Mouse (Mus musculus) embryo, embryonic 10 days (tissue): ENCODE results near the gene Hck.
A peak's percentile ranks its signal among the peaks of the same experiment; 100 is the strongest.

Experiments
- DNase-seq: peaks from one replicate; pipeline ENCODE4 v3.0.0-alpha.2; 2015; ENCODE audit warnings: low spot score

Gene Hck

DNA sequence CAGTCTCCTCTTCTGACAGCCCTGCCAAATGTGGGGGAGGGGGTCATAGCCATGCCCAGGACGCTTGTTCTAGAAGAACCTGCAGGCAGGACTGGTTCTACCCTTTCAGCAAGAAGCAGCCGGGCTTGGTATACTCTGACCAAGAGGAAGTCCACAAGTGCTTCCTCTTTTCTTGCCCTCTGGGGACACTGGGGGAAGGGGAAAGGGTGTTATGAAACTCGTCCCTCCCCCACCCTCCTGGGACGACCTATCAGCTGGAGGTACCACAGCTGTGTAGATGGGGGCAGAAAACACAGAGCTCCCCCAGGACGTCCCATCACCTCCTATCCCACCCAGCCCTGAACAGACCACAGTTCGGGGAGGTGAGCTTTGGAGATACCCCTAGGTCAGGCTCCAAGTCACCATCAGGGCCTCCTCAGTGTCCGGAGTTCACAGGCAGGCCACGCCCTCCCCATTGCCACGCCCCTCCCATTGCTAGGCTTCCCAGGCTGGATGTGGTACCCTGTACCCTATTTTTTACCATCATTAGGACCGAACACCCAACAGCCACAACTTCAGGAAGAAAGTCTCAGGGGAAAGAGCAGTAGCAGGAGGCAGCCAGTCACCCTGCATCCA lies 17.6 kb upstream of the Hck start:
- DNase-seq, result no peak

DNA sequence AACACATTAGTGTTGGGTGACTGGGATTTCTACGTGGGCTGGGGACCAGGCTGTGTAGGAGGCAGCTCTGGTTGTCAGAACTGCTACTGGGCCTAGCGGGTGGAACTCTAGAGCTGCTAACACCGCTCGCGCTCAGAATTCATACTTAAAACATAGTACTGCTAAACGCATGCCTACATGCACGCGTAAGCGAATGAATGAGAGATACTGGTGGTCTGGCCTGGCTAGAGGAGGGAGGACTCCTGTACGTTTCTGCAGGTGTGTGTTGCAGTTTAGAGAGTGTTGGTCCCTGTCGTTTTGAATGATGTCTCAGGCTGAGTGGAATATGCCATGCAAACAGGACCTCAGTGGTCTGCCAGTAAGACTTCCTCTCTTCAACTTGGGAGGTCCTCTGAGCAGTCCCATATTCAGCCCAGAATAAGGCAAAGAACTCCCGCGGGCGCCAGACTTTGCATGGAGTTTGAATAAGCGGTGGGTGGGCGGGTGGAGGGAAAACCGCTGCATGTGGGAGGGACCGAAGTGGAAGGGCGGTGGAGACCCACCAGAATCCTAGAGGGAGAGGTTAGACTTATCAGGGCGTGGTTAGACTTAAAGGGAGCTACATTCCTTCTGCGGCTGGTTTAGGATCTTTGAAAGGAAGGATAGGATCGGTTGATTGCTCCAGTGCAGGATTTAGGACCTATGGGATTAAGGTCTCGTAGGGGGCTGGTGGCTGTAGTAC lies 1.1 kb upstream of the Hck start:
- no peak for DNase-seq

DNA sequence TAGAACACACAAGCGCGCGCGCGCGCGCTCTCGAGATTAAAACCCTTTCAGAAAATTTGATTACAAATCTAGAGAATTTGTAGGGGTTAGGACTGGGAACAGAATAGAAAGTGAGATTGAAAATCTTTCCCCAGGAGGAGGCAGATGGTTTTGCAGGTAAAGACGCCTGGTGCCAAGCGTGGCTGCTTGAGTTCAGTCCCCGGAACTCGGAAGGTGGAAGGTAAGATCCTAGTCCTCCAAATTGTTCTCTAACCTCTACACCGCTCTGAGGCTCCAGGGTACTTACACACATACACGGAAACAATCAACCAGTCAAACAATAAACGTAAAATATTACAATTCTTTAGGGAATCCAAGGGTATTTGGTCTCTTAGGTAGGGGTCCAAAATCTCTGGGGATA lies 466 bp upstream of the Hck start:
- DNase-seq, result no peak

DNA sequence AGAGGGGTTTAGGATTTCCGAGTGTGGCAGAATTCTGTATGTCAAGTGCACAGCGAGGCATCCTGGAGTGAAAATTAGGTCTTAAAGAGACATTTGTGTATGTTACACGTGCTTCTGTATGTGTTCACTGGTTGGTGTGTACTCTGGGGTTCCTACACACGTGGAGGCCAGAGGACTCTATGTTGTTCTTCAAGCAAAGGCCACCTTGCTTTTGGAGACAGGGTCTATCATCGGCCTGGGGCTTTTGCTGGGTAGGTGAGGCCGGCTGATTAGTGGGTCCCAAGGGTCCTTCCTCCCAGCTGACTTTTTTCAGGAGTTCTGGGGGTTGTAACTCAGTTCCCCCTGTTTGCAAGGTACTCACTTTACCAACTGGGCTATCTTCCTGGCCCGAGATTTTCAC lies 1.3 kb downstream of the Hck start:
- DNase-seq, result no peak

DNA sequence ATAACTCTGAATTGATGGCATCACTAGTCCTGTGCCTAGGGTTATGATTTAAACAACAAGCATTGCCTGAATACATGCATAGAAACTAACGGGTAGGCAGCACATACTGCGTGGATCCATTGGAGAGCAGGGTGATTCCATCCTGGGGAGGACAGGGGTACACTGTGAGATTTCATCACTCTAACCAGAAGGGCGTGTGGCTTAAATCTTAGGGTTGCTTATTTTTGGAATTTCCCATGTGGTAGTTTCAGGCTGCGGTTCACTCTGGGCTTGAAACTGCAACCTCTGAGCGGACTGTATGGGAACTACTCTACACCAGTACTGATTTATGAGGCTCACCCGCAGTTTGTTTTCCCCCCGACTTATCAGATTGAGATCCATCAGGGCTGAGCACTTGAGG lies 3.0 kb downstream of the Hck start:
- DNase-seq, result no peak

DNA sequence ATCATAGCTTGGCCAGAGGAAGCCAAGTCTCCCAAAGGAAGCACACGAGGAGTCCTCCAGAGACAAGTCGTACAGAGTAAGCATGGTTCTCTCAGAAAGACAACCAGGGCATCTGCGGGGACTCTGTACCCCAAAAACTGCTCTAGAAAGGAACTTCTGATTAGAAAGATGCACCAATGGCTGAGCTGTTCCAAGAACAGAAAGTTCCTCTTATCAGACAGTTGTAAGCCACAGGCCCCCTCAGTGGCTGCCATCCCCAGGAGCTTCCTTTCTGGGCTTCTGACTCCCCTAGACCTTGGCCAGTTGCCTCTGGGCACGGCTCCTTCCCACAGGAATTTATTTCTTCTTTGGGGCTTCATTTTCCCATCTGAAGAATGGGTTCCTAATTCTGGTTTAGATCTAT lies 7.4 kb downstream of the Hck start:
- no peak for DNase-seq

DNA sequence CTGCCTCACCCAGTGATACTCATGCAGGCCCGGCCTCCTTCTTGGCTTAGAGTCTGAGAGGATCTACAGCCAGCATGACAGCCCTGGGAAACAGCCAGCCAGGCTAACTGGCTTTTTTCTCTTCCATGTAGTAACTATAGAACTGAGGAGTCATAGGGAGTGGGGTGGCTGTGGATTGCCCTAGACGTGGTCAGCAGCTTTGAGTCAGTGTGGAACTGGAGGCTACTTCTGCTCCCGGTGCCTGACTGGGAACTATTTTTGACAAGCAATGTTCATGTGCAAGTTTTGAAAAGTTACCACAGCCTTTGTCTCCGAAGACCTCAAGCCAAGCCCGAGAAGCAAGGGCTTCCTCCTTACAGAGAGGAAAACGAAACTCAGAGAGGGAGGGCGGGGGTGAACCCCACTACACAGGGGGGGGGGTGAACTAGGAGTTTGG lies 8.8 kb downstream of the Hck start:
- DNase-seq, result no peak

DNA sequence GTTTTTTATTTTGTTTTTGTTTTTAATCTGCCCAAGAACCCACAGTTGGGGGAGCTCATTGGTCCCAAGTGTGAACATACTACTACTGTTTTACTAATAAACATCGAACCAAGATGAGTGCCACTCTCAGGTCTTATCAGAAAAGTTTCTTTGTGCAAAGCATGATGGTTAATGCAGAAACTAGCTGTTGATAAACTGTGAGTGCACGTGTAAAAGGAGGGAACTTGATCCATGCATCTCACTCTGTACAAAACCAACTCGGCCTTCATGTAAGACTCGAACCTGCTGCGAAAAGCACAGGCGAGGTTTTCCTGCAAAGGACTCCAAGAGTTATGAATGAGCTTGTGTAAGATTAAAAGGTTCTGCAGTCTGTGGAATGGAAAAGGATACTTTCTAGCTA lies 11.2 kb downstream of the Hck start:
- DNase-seq, result no peak

DNA sequence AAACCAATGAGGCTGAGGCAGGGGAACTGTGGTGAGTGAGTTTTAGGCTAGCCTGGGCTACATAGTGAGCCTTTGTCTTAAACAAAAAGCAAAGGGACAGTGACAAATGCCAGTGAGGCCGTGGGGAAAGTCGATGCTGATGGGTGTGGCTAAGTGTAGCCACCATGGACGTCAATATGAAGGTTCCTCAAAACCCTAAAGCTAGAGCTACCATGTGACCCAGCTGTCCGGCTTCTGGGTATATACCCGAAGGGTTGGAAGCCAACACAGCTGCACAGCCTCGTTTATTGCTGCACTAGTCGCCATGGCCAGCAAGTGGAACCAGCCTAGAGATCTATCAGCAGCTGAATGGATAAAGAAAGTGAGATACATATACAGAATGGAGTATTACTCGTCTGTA lies 11.9 kb downstream of the Hck start:
- no peak for DNase-seq

DNA sequence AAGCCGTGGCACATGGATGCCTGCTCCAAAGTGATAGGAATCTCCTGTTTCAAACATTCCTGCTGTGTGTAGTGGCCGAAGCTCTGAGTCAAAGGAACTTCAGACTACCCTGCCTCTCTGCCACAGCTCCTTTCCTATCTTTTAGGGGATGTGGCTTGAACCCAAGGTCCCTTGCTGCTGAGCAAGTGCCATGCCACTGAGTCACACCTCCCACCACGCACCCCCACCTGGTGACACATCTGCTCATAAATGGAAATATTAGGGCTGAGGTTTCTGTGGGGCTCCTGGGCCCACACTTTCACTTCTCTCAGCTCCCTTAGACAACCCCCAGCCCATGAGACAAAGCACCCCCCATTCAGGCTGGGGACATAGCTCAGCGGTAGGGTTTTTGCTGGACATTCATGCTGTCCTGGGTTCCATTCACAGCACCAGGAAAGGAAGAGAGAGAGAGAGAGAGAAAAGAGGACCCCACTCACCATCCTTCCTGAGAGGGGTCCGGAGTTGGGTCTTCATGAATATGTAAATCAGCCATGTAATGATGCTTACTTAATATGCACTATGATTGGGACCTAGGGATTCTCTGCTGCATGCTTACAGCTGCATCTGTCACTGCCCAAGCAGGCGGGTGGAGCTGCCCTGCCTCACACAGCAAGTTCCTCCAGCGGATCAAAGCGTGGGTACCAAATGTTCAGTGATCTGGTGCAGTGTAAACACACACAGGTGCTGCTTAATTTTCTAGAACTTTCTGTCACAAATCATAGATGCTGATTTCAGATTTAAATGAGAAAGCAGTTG lies 13.8 kb downstream of the Hck start:
- no peak for DNase-seq

DNA sequence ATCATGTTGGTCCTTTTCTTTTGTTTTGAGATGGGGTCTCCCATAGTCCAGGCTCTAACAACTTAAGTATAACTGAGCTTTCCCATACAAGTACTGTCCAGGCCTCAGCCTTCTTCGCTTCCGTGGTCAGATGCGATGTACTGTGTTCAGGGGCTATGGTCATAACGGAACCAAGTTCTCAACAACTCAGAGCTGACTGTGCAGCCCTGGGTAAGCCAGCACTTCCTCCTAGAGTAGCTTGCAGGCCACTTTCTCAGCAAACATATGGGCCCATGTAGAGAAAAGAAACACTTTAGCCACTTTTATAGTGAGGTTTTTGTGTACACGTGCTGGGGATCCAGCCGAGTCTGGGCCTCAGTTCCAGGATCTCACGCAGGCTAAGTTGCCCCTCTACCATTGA lies 14.4 kb downstream of the Hck start:
- no peak for DNase-seq

DNA sequence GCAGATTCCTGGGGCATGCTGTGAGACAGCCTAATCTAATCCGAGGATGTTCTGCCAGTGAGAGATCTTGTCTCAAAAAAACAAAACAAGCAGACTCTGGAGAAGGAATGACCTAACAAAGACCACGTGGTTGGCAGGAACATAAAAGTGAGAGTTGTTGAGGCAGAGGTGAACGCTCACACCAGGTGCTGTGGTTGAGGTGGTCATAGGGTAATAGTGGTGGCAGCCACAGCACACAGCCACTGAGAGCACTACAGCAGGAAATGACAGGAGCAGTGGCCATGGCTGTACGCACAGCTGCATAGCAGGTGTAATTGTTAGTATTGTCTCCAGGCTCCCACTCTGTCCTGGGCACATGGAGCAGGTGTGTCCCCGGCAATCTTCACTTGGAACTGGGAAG lies 17.6 kb downstream of the Hck start:
- no peak for DNase-seq

DNA sequence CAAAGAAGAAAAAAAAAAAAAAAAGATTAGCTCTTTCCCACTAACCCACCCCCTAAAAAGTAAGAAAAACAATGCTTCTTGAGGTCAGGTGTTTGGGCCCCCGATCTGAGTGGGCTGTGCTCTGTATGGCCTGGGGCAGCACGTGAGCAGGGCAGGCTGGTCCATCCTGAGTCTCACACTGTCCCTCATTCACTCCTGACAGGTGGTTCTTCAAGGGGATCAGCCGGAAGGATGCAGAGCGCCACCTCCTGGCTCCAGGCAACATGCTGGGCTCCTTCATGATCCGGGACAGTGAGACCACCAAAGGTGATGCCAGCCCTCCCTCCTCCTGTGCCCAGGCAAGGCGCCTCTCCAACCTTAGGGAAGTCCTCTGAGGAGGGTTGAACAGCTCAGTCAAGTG lies 22.8 kb downstream of the Hck start:
- DNase-seq, result peak; percentile 55

DNA sequence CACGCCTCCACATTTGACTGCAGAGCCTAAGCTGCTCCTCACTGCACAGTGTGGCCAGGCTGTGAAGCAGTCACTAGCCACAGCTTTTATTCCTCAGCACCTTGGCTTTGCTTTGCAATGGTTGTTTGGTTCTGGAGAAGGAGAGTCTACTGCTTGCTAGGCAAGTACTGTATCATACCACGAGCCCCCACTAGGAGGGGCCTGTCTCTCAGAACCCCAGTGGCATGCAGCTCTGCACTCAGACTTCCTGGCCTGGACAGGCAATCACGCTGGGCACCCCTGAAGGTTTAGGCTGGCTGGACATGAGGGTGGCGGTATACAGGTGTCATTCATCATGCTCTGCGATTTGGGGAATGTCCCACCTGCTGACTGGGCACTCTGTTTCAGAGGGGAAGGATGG lies 26.0 kb downstream of the Hck start:
- DNase-seq, result peak; percentile 23

DNA sequence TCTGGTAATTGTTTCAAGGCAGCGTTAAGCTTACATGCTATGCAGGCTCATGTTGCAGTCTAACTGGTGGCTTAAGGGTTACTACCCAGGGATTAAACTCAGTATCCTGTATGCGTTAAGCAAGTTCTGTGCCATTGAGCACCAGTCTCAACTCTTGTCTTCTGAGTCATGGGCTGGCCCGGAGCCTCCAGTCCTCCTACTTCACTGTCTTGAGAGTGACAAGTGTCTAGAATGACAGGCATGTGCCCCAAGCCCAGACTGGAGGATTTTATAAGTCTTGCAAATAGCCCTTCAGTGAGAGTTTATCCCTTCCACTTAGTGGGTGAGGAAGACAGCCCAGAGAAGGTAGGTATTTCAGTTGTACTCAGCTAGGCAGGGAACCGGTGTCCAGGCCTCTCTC lies 27.9 kb downstream of the Hck start:
- DNase-seq, result no peak

DNA sequence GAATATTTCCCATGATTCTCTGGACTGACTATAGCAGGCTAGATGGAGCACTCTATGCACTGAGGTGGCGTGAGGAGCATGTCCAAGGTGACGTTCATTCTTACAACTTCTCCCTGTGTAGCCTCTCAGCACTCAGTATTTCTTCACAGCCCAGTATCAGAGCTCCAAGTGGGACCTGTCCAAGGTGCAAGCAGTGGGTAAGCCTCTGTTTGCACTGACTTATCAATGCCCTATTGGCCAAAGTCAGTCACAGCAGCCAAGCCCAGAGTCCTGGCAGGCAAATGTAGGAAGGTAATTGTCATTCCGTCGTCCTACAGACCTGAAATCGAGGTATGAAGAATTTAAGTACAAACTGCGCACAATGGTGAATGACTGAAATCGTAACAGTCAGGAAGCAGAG lies 30.9 kb downstream of the Hck start:
- DNase-seq, result no peak

DNA sequence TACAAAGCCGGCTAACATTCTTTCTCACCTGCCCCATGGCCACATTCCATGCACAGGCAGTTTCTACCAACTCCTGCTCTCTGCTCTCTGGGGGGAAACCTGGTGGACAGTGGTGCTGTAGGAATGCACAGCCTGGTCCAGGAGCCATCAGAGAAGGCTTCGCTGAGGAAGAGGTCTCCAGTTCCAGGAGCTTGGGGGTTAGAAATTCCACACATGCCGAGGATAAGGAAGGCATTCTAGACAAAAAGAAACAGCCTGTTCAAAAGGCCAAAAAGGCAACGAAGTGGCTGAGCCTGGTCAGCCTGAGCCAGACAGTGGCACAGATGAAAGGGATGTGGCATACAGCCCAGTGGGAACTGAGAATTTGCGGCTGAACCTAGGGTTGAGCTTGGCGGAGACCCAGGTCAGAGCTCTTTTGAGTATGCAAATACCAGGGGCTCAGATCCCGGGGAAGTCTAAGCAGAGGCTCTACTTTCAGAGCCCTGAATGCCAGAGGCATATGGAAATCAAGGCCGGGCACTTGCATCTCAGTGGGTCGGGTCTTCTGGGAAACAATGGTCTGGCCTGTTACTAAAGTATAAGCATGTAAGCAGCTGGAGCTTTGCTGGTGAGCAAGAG lies 31.8 kb downstream of the Hck start:
- peak; percentile 9 for DNase-seq

DNA sequence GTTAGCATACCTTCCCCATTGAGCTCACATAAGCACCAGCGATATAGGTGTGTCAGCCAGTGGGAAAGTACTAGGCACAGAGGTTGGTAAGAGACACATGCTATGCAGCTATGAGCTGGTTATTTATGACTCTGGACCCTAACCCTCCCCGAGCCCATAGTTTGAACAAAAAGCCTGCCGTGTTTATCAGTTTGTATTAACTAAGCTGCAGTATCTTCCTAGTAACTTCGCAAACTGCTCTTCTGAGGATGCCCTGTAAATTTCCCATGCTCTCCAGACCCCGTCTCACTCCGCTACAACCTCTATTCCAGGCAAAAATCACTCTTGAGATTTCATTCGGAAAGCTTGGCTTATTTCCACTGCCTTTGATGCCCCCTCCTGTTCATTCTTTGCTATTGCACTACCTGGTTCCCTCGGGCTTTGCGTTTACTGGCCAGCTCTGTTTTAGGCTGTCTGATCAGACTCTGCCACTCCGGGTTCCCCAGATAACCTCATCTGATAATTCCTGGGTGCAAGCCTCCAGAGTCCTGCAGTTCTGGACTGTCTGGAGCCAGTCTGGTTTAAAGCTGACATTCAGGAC lies 34.4 kb downstream of the Hck start:
- DNase-seq, result peak; percentile 79

DNA sequence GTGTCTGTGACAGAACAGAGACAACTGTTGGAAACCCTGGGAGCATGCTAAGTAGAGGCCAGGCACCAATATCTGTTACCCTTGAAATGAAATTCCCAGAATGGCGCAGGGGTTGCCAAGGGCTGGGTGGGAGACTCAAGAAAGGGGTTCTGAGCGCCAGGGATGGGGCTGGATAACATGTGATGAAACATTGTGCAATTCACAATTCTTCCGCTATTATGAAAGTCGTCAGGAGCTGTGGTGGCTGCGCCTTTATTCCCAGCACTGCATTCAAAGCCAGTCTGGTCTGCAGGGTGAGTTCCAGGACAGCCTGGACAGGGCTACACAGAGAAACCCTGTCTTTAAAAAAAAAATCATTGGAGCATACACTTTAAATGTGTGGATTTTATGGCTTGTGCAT lies 37.1 kb downstream of the Hck start:
- no peak for DNase-seq

DNA sequence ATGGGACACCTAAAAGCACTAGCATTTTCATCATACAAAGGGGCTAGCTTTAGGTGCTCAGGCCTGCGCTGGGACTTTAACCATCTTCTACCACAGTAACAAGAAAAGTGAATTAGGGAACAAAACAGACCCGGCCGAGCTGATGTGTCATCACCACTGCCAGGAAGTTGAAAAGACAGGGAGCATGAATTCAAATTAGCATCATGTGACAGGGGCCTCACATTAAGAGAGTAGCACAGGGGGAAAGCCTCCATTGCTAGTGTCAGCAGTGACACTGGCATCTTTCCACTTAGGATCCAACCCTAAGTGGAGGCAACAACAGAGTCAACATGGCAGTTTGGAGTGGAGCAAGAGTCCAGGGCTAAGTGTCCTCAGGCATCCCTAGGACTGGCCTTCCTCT lies 39.0 kb downstream of the Hck start:
- no peak for DNase-seq

DNA sequence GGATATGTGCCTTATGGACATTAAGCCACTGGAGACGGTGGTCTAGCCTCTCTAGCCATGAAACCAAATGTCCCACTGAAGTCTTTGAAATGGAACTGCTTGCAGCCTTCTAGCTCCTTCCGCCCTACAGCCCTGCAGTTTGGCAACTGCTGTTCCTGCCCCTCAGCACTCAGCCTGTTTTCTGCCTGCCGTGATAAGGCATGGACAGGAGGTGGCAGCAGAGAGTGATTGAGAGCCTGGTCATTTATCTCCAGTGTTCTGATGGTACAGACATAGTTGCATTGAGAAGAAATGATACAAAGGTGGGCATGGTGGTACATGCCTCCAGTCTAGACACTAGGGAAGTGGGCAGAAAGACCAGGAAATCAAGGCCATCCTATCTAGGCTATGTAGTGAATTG lies 39.4 kb downstream of the Hck start:
- DNase-seq, result peak; percentile 77

DNA sequence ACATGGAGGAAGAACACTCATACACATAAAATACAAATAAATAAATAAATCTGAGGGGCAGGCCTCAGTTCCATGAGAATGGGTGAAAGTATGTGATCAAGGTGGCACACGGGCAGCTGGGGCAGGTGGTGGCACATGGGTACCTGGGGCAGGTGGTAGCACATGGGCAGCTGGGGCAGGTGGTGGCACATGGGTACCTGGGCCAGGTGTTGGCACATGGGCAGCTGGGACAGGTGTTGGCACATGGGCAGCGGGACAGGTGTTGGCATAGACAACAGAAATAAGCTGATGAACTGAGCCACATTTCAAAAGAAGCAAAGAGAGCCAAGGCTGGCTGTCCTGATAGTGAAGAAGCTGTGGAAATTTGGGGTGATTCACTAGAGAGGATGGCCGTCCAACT lies 41.5 kb downstream of the Hck start:
- no peak for DNase-seq

DNA sequence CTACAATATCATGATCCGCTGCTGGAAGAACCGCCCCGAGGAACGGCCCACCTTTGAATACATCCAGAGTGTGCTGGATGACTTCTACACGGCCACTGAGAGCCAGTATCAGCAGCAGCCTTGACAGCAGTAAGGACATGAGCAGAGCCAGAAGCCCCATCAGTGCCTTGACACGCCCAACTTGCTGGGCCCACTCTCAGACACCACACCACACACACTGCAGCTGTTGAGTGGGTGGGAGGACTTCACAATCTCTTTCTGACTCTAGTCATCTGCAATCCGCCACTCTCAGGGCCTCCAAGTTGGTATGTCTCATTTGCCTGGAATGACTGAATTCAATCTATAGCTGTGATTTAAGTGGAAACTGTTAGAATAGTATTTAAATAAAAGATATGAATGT lies 42.8 kb downstream of the Hck start:
- no peak for DNase-seq
